Mouse (Mus musculus) embryo, embryonic 11 days (tissue): Measurements from ENCODE around the gene Fbxw15.
A peak's percentile ranks its signal among the peaks of the same experiment; 100 is the strongest.
"Not testable (repeated sequence)": the region's sequence is repeated elsewhere in the genome, so short reads cannot be mapped to it uniquely, and the experiment has no call there.

Experiments used
- DNase-seq: peaks from one replicate; pipeline ENCODE4 v3.0.0-alpha.2; 2015

The Fbxw15 gene

GRCm38 (mm10) chr9:109568162-109568561, at the start of gene Fbxw15:
TSS of gene Fbxw15 (minus strand) at chr9:109568262.
- DNase-seq = not testable (repeated sequence)

GRCm38 (mm10) chr9:109606837-109607236, 38.8 kb upstream of the Fbxw15 start:
- peak; percentile 37 for DNase-seq

- DNase-seq = not testable (repeated sequence)
Measured at GRCm38 (mm10) chr9:109602128-109602527, 34.1 kb upstream of the Fbxw15 start.

- DNase-seq = no peak
Measured at GRCm38 (mm10) chr9:109597226-109597625, 29.2 kb upstream of the Fbxw15 start.

- no peak for DNase-seq
Measured at GRCm38 (mm10) chr9:109594866-109595265, 26.8 kb upstream of the Fbxw15 start.

- DNase-seq = no peak
Measured at GRCm38 (mm10) chr9:109565546-109565945, 2.5 kb downstream of the Fbxw15 start.

GRCm38 (mm10) chr9:109562106-109562505, 6.0 kb downstream of the Fbxw15 start:
- not testable (repeated sequence) for DNase-seq

GRCm38 (mm10) chr9:109552483-109552882, 15.6 kb downstream of the Fbxw15 start:
- no peak for DNase-seq

- not testable (repeated sequence) for DNase-seq
Measured at GRCm38 (mm10) chr9:109549666-109550065, 18.4 kb downstream of the Fbxw15 start.

GRCm38 (mm10) chr9:109523385-109524064, 44.5 kb downstream of the Fbxw15 start:
- DNase-seq = no peak
